Mouse (Mus musculus): ENCODE measurements around the gene Ptprd. TPM values are rescaled to one million over a fixed set of nuclear protein-coding genes. Genes with fewer than 3 reads are reported as not detected.

Gene Ptprd
- polyA plus RNA-seq, 1 experiment, result 0.15 TPM

- Histone ChIP-seq H3K27ac (ENCODE audit: insufficient read depth, low read length) (no peak overlapping the region), H3K36me3 (ENCODE audit: control insufficient read depth, insufficient read depth, low read length) (no peaks in the 10 kb centered on the region), H3K4me1 (ENCODE audit: control insufficient read depth, insufficient read depth, insufficient read length) (no peaks in the 10 kb centered on the region), H3K4me3 (ENCODE audit: extremely low read depth, insufficient read depth, insufficient read length) (no peak overlapping the region), H3K27me3 (ENCODE audit: control insufficient read depth, insufficient read depth, low read length) (no peaks in the 10 kb centered on the region)
- no peak for TF ChIP-seq CTCF (IDR thresholded peaks at IDR 0.05; ENCODE audit: extremely low read depth, insufficient read depth, insufficient read length, insufficient replicate concordance)
- no peak for TF ChIP-seq POLR2A (IDR thresholded peaks at IDR 0.05; ENCODE audit: low read depth, low read length)
- no peak for DNase-seq (ENCODE audit: low read depth in 1 of 2, low spot score in 2 of 2)
- 41% methylated on average over 3 of the region's 3 CpGs for WGBS
These were observed 100.9 kb downstream of the Ptprd start for GRCm38 (mm10) chr4:78110898-78111297.

- TF ChIP-seq POLR2A (IDR thresholded peaks at IDR 0.05; ENCODE audit: low read depth, low read length), result no peak
- no peak for TF ChIP-seq CTCF (IDR thresholded peaks at IDR 0.05; ENCODE audit: extremely low read depth, insufficient read depth, insufficient read length, insufficient replicate concordance)
- Histone ChIP-seq H3K4me3 (ENCODE audit: extremely low read depth, insufficient read depth, insufficient read length) (no peak overlapping the region), H3K27ac (ENCODE audit: insufficient read depth, low read length) (no peak overlapping the region), H3K4me1 (ENCODE audit: control insufficient read depth, insufficient read depth, insufficient read length) (no peaks in the 10 kb centered on the region), H3K36me3 (ENCODE audit: control insufficient read depth, insufficient read depth, low read length) (no peaks in the 10 kb centered on the region), H3K27me3 (ENCODE audit: control insufficient read depth, insufficient read depth, low read length) (no peaks in the 10 kb centered on the region)
- no peak for DNase-seq (ENCODE audit: low read depth in 1 of 2, low spot score in 2 of 2)
These were observed 114.2 kb downstream of the Ptprd start for GRCm38 (mm10) chr4:78097526-78097925.

GRCm38 (mm10) chr4:78082744-78083143, 129.0 kb downstream of the Ptprd start:
- Histone ChIP-seq H3K27me3 (ENCODE audit: control insufficient read depth, insufficient read depth, low read length) (no peaks in the 10 kb centered on the region), H3K36me3 (ENCODE audit: control insufficient read depth, insufficient read depth, low read length) (no peaks in the 10 kb centered on the region), H3K4me1 (ENCODE audit: control insufficient read depth, insufficient read depth, insufficient read length) (no peaks in the 10 kb centered on the region), H3K4me3 (ENCODE audit: extremely low read depth, insufficient read depth, insufficient read length) (no peak overlapping the region), H3K27ac (ENCODE audit: insufficient read depth, low read length) (no peak overlapping the region)
- no peak for TF ChIP-seq CTCF (IDR thresholded peaks at IDR 0.05; ENCODE audit: extremely low read depth, insufficient read depth, insufficient read length, insufficient replicate concordance)
- TF ChIP-seq POLR2A (IDR thresholded peaks at IDR 0.05; ENCODE audit: low read depth, low read length), result no peak
- no peak for DNase-seq (ENCODE audit: low read depth in 1 of 2, low spot score in 2 of 2)

- H3K27me3 ChIP-seq (ENCODE audit: control insufficient read depth, insufficient read depth, low read length), result no peaks in the 10 kb centered on the region
- H3K4me3 ChIP-seq (ENCODE audit: extremely low read depth, insufficient read depth, insufficient read length), result no peak overlapping the region
- no peak overlapping the region for H3K27ac ChIP-seq (ENCODE audit: insufficient read depth, low read length)
- no peak for DNase-seq (ENCODE audit: low read depth in 1 of 2, low spot score in 2 of 2)
- TF ChIP-seq POLR2A (IDR thresholded peaks at IDR 0.05; ENCODE audit: low read depth, low read length), result no peak
- TF ChIP-seq CTCF (IDR thresholded peaks at IDR 0.05; ENCODE audit: extremely low read depth, insufficient read depth, insufficient read length, insufficient replicate concordance), result no peak
- H3K36me3 ChIP-seq (ENCODE audit: control insufficient read depth, insufficient read depth, low read length), result no peaks in the 10 kb centered on the region
- H3K4me1 ChIP-seq (ENCODE audit: control insufficient read depth, insufficient read depth, insufficient read length), result no peaks in the 10 kb centered on the region
These were observed 134.3 kb downstream of the Ptprd start for GRCm38 (mm10) chr4:78077499-78077898.

- TF ChIP-seq CTCF (IDR thresholded peaks at IDR 0.05; ENCODE audit: extremely low read depth, insufficient read depth, insufficient read length, insufficient replicate concordance) (no peak), POLR2A (IDR thresholded peaks at IDR 0.05; ENCODE audit: low read depth, low read length) (no peak)
- no peaks in the 10 kb centered on the region for H3K27me3 ChIP-seq (ENCODE audit: control insufficient read depth, insufficient read depth, low read length)
- H3K4me3 ChIP-seq (ENCODE audit: extremely low read depth, insufficient read depth, insufficient read length), result no peak overlapping the region
- H3K4me1 ChIP-seq (ENCODE audit: control insufficient read depth, insufficient read depth, insufficient read length), result no peaks in the 10 kb centered on the region
- H3K27ac ChIP-seq (ENCODE audit: insufficient read depth, low read length), result no peak overlapping the region
- WGBS, result 77% methylated on average over 1 of the region's 1 CpGs
- H3K36me3 ChIP-seq (ENCODE audit: control insufficient read depth, insufficient read depth, low read length), result no peaks in the 10 kb centered on the region
- no peak for DNase-seq (ENCODE audit: low read depth in 1 of 2, low spot score in 2 of 2)
These were observed 134.7 kb downstream of the Ptprd start for GRCm38 (mm10) chr4:78077087-78077486.

- Histone ChIP-seq H3K4me1 (ENCODE audit: control insufficient read depth, insufficient read depth, insufficient read length) (no peaks in the 10 kb centered on the region), H3K27ac (ENCODE audit: insufficient read depth, low read length) (no peak overlapping the region), H3K4me3 (ENCODE audit: extremely low read depth, insufficient read depth, insufficient read length) (no peak overlapping the region), H3K36me3 (ENCODE audit: control insufficient read depth, insufficient read depth, low read length) (no peaks in the 10 kb centered on the region), H3K27me3 (ENCODE audit: control insufficient read depth, insufficient read depth, low read length) (no peaks in the 10 kb centered on the region)
- WGBS, result 86% methylated on average over 5 of the region's 5 CpGs
- DNase-seq (ENCODE audit: low read depth in 1 of 2, low spot score in 2 of 2), result no peak
- TF ChIP-seq POLR2A (IDR thresholded peaks at IDR 0.05; ENCODE audit: low read depth, low read length) (no peak), CTCF (IDR thresholded peaks at IDR 0.05; ENCODE audit: extremely low read depth, insufficient read depth, insufficient read length, insufficient replicate concordance) (no peak)
These were observed 173.4 kb downstream of the Ptprd start for GRCm38 (mm10) chr4:78038401-78038800.

- Histone ChIP-seq H3K4me1 (ENCODE audit: control insufficient read depth, insufficient read depth, insufficient read length) (no peaks in the 10 kb centered on the region), H3K27ac (ENCODE audit: insufficient read depth, low read length) (no peak overlapping the region), H3K27me3 (ENCODE audit: control insufficient read depth, insufficient read depth, low read length) (no peaks in the 10 kb centered on the region), H3K4me3 (ENCODE audit: extremely low read depth, insufficient read depth, insufficient read length) (no peak overlapping the region), H3K36me3 (ENCODE audit: control insufficient read depth, insufficient read depth, low read length) (no peaks in the 10 kb centered on the region)
- TF ChIP-seq CTCF (IDR thresholded peaks at IDR 0.05; ENCODE audit: extremely low read depth, insufficient read depth, insufficient read length, insufficient replicate concordance) (no peak), POLR2A (IDR thresholded peaks at IDR 0.05; ENCODE audit: low read depth, low read length) (no peak)
- DNase-seq (ENCODE audit: low read depth in 1 of 2, low spot score in 2 of 2), result no peak
- WGBS, result 74% methylated on average over 1 of the region's 1 CpGs
These were observed 209.7 kb downstream of the Ptprd start for GRCm38 (mm10) chr4:78002065-78002464.
